Mouse (Mus musculus): Measurements from ENCODE around the gene Trap1. TPM values are rescaled to one million over a fixed set of nuclear protein-coding genes. Genes with fewer than 3 reads are reported as not detected.

The Trap1 gene
- polyA plus RNA-seq, 1 experiment from 2014 or later, result 90.8 TPM

DNA sequence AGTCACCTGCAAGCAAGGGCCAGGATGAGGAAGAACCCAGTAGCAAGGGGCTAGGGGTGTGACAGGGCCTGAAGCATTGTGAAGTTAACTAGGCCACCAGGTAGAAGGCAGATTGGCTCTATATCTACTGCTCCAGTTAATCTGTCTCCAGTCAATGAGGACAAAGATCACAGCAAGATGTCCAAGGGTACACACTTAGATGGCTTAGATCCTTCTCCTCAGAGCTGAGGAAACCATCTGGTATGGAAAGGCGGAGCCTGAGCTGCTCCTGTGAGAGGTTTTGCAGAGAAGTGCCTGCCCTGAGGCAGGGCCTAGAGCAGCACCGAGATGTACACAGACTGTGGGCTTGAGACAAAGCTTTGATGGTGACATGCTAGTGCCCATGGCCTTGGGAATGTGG lies 33.5 kb downstream of the Trap1 start:
- H3K36me3 ChIP-seq (ENCODE audit: control insufficient read depth, insufficient read depth, low read length), result peaks cover 21% of the 10 kb centered on the region
- no peak overlapping the region for H3K4me3 ChIP-seq (ENCODE audit: low read length)
- no peaks in the 10 kb centered on the region for H3K27me3 ChIP-seq (ENCODE audit: control insufficient read depth, insufficient read depth, low read depth, low read length)
- H3K4me2 ChIP-seq (ENCODE audit: low read depth, low read length), result no peak overlapping the region
- H3K27ac ChIP-seq (ENCODE audit: low read length), result no peak overlapping the region
- H3K4me1 ChIP-seq (replicated peaks; ENCODE audit: control insufficient read depth, insufficient read depth, low read length), result no peaks in the 10 kb centered on the region
- no peak for ATAC-seq (ENCODE audit: low read depth)
- WGBS, result 84% methylated on average over 2 of the region's 2 CpGs
- no peaks in the 10 kb centered on the region for H3K9me3 ChIP-seq (ENCODE audit: control insufficient read depth, low read length)
- H3K9ac ChIP-seq (ENCODE audit: low read length), result no peak overlapping the region

DNA sequence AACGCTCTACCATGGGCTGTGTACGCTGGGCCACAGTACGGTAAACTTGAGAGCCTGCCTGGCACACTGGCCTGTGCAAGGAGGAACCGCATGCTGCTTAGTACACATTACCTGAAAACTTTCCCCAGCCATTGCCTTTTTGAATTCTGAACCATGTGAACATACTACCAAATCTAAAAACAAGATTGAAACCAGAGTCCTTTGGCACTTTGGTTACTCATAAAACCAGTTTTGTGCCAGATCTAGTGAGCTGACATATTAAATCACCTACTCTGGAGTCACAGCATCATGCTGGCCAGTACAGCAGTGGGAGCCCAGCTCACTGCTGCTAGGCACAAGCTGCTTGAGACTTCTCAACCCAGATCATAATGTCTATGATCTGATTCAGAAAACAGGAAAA lies 36.0 kb downstream of the Trap1 start:
- Histone ChIP-seq H3K36me3 (ENCODE audit: control insufficient read depth, insufficient read depth, low read length) (peaks cover 18% of the 10 kb centered on the region; the same call in 1 of the 2 replicates), H3K4me1 (replicated peaks; ENCODE audit: control insufficient read depth, insufficient read depth, low read length) (no peaks in the 10 kb centered on the region), H3K9me3 (ENCODE audit: control insufficient read depth, low read length) (no peaks in the 10 kb centered on the region), H3K4me2 (ENCODE audit: low read depth, low read length) (no peak overlapping the region), H3K4me3 (ENCODE audit: low read length) (no peak overlapping the region), H3K27ac (ENCODE audit: low read length) (no peak overlapping the region), H3K27me3 (ENCODE audit: control insufficient read depth, insufficient read depth, low read depth, low read length) (no peaks in the 10 kb centered on the region), H3K9ac (ENCODE audit: low read length) (no peak overlapping the region)
- no peak for ATAC-seq (ENCODE audit: low read depth)
- over 99% methylated on average over 4 of the region's 4 CpGs for WGBS

DNA sequence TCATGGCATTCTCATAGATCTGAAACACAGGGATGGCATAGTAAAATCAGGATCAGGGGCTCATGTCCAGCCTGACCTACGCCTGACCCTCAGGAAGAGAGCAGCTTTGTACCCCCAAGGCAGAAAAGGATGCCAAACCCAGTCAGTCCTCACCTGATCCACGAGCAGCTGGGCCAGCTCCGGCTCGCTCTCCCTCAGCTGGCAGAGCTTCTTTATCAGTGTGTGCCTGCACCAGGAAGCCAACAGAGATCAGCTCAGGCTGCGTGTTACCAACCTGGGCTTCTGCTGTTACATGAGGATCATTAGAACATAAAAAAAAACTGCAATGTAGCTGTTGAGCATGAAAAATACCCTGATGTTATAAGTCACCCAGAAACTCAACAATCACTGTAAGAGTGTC lies 37.4 kb downstream of the Trap1 start:
- H3K9ac ChIP-seq (ENCODE audit: low read length), result no peak overlapping the region
- no peaks in the 10 kb centered on the region for H3K4me1 ChIP-seq (replicated peaks; ENCODE audit: control insufficient read depth, insufficient read depth, low read length)
- peaks cover 14% of the 10 kb centered on the region; the same call in 1 of the 2 replicates for H3K36me3 ChIP-seq (ENCODE audit: control insufficient read depth, insufficient read depth, low read length)
- H3K27me3 ChIP-seq (ENCODE audit: control insufficient read depth, insufficient read depth, low read depth, low read length), result no peaks in the 10 kb centered on the region
- ATAC-seq (ENCODE audit: low read depth), result no peak
- no peak overlapping the region for H3K27ac ChIP-seq (ENCODE audit: low read length)
- H3K9me3 ChIP-seq (ENCODE audit: control insufficient read depth, low read length), result no peaks in the 10 kb centered on the region
- H3K4me3 ChIP-seq (ENCODE audit: low read length), result no peak overlapping the region
- H3K4me2 ChIP-seq (ENCODE audit: low read depth, low read length), result no peak overlapping the region
- 83% methylated on average over 5 of the region's 5 CpGs for WGBS

DNA sequence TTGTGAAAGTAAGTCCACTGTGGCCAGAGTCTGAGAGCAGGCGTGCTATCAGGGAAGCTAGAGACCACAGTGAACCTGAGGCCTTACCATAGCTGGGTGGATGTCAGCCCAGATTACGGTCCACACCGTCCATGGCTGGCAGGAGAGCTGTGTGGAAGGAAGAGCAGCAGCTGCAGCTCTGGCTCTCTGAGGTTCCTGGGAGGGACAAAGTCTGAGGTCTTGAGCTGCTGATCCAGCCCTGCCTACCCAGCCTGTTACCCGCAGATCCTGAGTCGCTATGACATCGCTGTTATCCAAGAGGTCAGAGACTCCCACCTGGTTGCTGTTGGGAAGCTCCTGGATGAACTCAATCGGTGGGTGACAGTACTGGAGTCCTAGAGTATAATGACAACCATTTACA lies 39.9 kb downstream of the Trap1 start:
- Histone ChIP-seq H3K27me3 (ENCODE audit: control insufficient read depth, insufficient read depth, low read depth, low read length) (no peaks in the 10 kb centered on the region), H3K27ac (ENCODE audit: low read length) (no peak overlapping the region), H3K9ac (ENCODE audit: low read length) (no peak overlapping the region), H3K4me1 (replicated peaks; ENCODE audit: control insufficient read depth, insufficient read depth, low read length) (no peaks in the 10 kb centered on the region), H3K4me2 (ENCODE audit: low read depth, low read length) (no peak overlapping the region), H3K9me3 (ENCODE audit: control insufficient read depth, low read length) (no peaks in the 10 kb centered on the region), H3K36me3 (ENCODE audit: control insufficient read depth, insufficient read depth, low read length) (peaks cover 10% of the 10 kb centered on the region; the same call in 1 of the 2 replicates), H3K4me3 (ENCODE audit: low read length) (no peak overlapping the region)
- no peak for ATAC-seq (ENCODE audit: low read depth)
- 90% methylated on average over 7 of the region's 7 CpGs for WGBS

DNA sequence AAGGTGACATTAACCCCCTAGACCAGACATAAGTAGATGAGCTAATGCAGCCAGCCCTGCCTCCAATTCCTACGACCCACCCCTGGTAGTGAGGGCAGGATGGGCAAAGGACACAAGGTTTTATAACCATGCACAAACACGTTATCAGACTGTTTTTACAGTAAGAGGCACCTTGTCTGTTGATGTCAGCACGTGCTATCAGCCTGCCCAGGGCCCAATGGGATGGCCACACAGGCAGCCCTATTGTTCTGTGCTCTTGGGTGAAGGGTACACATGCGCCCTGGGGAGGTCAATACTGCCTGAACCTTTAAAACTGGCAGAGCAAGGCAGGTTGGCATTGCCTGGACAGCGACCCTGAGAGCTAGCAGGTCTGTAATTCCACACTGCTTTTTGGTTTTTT lies 40.8 kb downstream of the Trap1 start, which contains the start of gene Dnase1:
Dnase1 (plus strand) TSS at position 136 of the 400 bp plus-strand sequence.
- Histone ChIP-seq H3K9me3 (ENCODE audit: control insufficient read depth, low read length) (no peaks in the 10 kb centered on the region), H3K36me3 (ENCODE audit: control insufficient read depth, insufficient read depth, low read length) (peaks cover 10% of the 10 kb centered on the region; the same call in 1 of the 2 replicates), H3K27me3 (ENCODE audit: control insufficient read depth, insufficient read depth, low read depth, low read length) (no peaks in the 10 kb centered on the region), H3K9ac (ENCODE audit: low read length) (no peak within 1 kb of the TSS), H3K4me3 (ENCODE audit: low read length) (no peak within 1 kb of the TSS), H3K4me1 (replicated peaks; ENCODE audit: control insufficient read depth, insufficient read depth, low read length) (no peaks in the 10 kb centered on the region), H3K4me2 (ENCODE audit: low read depth, low read length) (no peak within 1 kb of the TSS), H3K27ac (ENCODE audit: low read length) (no peak within 1 kb of the TSS)
- ATAC-seq (ENCODE audit: low read depth), result no peak
- WGBS, result 80% methylated on average over 5 of the region's 5 CpGs

DNA sequence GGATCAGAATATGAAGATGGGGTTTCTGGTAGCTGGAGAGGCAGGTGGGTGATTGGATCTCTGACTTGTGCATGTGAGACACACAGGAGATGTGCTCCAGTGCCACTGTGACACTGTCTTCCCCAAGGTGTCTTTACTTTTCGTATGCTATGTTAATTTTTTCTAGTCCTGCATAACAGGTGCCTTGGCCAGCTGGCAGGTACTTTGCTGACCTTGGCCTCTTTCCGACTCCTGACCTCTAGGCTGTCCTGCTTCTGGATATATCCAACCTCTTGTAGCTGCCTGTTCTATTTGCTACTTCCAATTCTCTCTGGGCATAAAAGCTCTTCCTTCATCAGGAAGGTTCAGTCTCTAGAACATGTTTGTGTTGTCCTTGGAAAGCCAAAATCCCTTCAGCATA lies 42.1 kb downstream of the Trap1 start:
- ATAC-seq (ENCODE audit: low read depth), result no peak

DNA sequence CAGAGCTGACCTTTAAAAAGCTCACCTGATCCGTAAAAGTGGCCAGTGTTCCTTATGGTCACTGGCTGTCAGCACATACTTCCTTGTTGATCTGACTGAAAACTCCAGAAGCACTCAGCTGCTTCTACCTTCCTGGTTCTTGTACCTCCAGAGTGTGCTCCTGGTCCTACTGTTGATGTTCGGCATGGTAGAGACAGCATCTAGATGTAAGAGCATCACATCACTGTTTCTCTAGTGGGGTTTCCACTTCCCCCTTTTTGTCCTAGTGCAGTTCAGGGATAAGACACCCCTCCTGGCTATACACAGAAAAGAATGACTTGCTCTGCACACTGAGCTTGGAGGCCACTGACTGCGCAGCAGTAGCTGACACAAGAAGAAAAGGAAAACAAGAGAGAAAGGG lies 43.2 kb downstream of the Trap1 start:
- WGBS, result 87% methylated on average over 3 of the region's 3 CpGs
- Histone ChIP-seq H3K9ac (ENCODE audit: low read length) (no peak overlapping the region), H3K4me1 (replicated peaks; ENCODE audit: control insufficient read depth, insufficient read depth, low read length) (no peaks in the 10 kb centered on the region), H3K4me2 (ENCODE audit: low read depth, low read length) (no peak overlapping the region), H3K36me3 (ENCODE audit: control insufficient read depth, insufficient read depth, low read length) (peaks cover 4% of the 10 kb centered on the region; the same call in 1 of the 2 replicates), H3K4me3 (ENCODE audit: low read length) (no peak overlapping the region), H3K27ac (ENCODE audit: low read length) (no peak overlapping the region), H3K9me3 (ENCODE audit: control insufficient read depth, low read length) (no peaks in the 10 kb centered on the region), H3K27me3 (ENCODE audit: control insufficient read depth, insufficient read depth, low read depth, low read length) (no peaks in the 10 kb centered on the region)
- no peak for ATAC-seq (ENCODE audit: low read depth)

More for the DNA sequence above, 42.1 kb downstream of the Trap1 start:
- Histone ChIP-seq H3K9ac (ENCODE audit: low read length) (no peak overlapping the region), H3K36me3 (ENCODE audit: control insufficient read depth, insufficient read depth, low read length) (peaks cover 7% of the 10 kb centered on the region; the same call in 1 of the 2 replicates), H3K27ac (ENCODE audit: low read length) (no peak overlapping the region), H3K4me3 (ENCODE audit: low read length) (no peak overlapping the region), H3K4me1 (replicated peaks; ENCODE audit: control insufficient read depth, insufficient read depth, low read length) (no peaks in the 10 kb centered on the region), H3K4me2 (ENCODE audit: low read depth, low read length) (no peak overlapping the region), H3K27me3 (ENCODE audit: control insufficient read depth, insufficient read depth, low read depth, low read length) (no peaks in the 10 kb centered on the region), H3K9me3 (ENCODE audit: control insufficient read depth, low read length) (no peaks in the 10 kb centered on the region)
- WGBS, result 83% methylated on average over 2 of the region's 2 CpGs

DNA sequence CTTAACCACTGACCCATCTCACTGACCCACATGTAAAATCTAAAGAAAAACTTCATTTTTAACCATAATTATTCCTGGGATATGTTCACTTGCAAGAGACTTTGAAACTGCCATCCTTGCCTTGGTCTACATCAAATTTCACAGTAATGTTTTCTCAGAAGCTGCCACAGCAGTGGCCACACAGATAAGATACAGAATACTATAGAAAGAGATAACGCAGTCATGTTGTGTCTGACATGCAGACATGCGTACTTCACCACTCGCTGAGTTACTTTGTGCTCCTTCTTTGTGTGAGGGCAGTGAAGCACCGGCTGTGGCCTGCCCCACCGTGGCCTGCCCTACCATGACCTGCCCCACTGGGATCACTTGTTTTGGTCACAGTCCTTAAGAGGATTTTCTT lies 43.7 kb downstream of the Trap1 start:
- Histone ChIP-seq H3K4me1 (replicated peaks; ENCODE audit: control insufficient read depth, insufficient read depth, low read length) (no peaks in the 10 kb centered on the region), H3K36me3 (ENCODE audit: control insufficient read depth, insufficient read depth, low read length) (peaks cover 4% of the 10 kb centered on the region; the same call in 1 of the 2 replicates), H3K4me3 (ENCODE audit: low read length) (no peak overlapping the region), H3K27ac (ENCODE audit: low read length) (no peak overlapping the region), H3K9me3 (ENCODE audit: control insufficient read depth, low read length) (no peaks in the 10 kb centered on the region), H3K27me3 (ENCODE audit: control insufficient read depth, insufficient read depth, low read depth, low read length) (no peaks in the 10 kb centered on the region), H3K4me2 (ENCODE audit: low read depth, low read length) (no peak overlapping the region), H3K9ac (ENCODE audit: low read length) (no peak overlapping the region)
- no peak for ATAC-seq (ENCODE audit: low read depth)
- 73% methylated on average over 5 of the region's 5 CpGs for WGBS

DNA sequence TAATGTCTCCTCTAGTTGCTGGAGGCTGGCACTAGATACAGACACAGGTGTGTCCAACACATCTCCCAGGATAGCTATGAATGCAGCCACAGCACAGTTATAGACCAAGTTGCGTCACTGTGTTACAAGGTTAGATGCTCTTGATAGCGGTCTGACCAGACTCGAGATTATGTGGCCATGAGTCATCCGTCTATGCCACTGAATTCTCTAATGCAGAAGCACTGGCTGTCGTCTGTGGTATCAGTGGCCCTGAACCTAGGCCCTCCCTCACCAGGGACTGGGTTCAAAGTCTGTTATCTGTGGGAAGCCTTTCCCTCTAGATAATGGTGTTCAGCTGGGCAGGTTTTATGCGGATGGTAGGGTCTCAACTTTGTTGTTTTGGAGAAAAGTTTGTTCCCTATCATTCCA lies 45.3 kb downstream of the Trap1 start:
- ATAC-seq (ENCODE audit: low read depth), result no peak
- 0 out of 2 replicates have a peak, but pooled peaks cover 2% of the 10 kb centered on the region for H3K36me3 ChIP-seq (ENCODE audit: control insufficient read depth, insufficient read depth, low read length)
- WGBS, result 76% methylated on average over 6 of the region's 6 CpGs
- no peak overlapping the region for H3K4me3 ChIP-seq (ENCODE audit: low read length)
- H3K9ac ChIP-seq (ENCODE audit: low read length), result no peak overlapping the region
- H3K27ac ChIP-seq (ENCODE audit: low read length), result no peak overlapping the region
- H3K27me3 ChIP-seq (ENCODE audit: control insufficient read depth, insufficient read depth, low read depth, low read length), result no peaks in the 10 kb centered on the region
- H3K4me2 ChIP-seq (ENCODE audit: low read depth, low read length), result no peak overlapping the region
- no peaks in the 10 kb centered on the region for H3K4me1 ChIP-seq (replicated peaks; ENCODE audit: control insufficient read depth, insufficient read depth, low read length)
- no peaks in the 10 kb centered on the region for H3K9me3 ChIP-seq (ENCODE audit: control insufficient read depth, low read length)

Data from lung, embryonic 16.5 days (tissue).